Mouse (Mus musculus) cerebellum, adult 9-10 months (tissue): ENCODE measurements around the gene Tomm40l.

Experiments used
- DNase-seq: peaks from one replicate; pipeline ENCODE4 v3.0.0; 2022

Tomm40l gene

DNA sequence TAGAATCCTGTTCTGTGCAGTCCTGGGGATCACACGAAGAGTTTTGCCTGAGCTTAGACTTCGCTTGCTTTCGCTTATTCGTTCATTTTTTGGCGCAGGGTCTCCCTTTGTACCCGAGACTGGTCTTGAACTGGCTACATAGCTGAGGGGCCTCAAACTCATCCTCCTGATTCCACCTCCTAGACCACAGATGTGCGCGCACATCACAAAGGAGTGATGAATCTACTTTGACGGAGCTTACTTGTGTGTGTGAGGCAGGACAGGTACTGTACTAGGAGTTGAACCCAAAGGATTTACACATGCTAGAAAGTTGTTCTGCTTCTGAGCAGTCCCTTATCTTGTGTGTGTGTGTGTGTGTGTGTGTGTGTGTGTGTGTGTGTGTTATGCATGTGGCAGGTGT lies 31.5 kb downstream of the Tomm40l start:
- no peak for DNase-seq

DNA sequence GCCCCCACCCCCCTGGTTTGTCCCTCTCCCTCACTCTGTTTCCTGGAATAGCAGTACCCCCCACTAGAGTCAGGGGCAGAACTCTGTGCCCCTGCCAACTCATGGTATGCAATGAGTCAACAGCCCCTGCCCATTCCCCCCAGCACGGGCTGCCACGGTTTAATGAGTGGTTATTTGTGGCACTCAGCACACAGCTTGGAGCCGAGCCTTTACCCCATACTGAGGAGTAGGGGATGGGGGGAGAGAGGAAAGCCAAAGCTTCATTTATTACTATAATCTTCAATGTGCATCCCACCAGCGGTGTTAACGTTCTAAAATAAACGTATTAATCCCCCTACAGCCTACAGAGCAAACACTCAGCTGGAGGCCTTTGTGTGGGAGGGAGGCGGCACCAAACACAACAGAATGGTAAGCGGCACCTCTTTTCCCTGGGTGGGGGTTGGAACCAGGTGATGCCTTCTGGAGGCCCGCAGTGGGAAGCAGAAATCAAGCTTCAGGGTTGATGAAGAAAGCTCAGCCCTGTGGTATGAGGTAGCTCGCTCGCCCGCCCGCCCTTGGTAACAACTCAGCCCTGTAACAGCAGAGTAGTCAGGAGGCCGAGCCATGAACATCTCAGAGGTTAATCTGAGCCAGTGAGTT lies 32.7 kb downstream of the Tomm40l start:
- no peak for DNase-seq

DNA sequence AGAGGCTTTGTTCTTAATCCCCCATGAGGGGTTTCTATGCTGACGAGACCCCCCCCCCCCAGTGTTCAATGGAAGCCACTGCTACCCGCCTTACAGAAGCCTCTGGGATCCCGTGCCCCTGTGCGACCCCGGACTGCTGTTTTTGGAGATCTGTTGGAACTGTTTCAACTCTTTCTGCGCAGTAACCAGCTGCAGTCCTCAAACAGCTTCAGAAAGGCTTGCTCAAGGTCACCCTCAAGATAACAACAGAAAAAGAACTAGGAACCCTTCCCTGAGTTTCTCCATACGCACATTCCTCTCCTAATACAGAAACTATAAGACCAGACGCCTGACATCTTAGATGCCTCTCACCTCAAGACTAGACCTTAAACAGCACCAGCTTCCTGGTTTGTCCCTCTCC lies 33.3 kb downstream of the Tomm40l start:
- no peak for DNase-seq

DNA sequence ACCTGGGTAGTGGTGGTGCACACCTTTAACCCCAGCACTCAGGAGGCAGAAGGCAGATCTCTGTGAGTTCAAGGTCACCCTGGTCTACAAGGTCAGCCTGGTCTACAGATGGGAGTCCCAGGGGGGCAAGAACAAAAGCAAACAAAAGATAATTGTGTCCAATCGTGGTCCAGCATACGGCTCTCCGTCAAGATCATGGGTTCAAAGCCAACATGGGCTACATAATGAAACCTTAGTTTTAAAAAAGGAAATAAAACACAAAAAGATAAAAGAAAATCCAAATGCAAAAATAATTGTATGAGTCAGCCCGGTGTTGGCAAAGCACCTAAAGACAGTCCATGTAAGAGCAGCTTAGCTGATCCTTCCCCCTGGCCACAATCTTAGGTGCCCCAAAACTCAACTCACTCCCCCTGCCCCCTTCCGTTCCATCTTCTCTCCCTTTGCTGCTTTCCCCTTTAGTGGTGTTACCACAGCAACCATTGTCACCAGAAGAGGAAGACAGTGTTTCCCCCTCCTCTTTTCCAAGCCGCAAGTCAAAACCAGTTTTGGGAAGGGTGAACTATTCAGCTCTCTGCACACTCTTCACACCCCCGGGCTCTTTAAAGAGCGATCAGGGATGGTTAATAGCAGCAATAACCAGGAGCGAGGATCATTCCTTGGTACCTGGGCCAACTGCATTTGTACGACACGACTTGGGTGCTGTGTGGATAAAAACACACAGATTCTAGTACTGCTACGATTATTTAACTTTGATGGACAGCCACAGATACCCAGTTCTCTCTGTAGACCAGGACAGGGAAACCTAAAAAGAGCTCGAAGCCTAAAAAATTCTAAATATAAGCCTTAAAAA lies 34.2 kb downstream of the Tomm40l start:
- DNase-seq = no peak

- DNase-seq = no peak
Measured at GRCm38 (mm10) chr1:171185655-171186054, 36.7 kb downstream of the Tomm40l start.

DNA sequence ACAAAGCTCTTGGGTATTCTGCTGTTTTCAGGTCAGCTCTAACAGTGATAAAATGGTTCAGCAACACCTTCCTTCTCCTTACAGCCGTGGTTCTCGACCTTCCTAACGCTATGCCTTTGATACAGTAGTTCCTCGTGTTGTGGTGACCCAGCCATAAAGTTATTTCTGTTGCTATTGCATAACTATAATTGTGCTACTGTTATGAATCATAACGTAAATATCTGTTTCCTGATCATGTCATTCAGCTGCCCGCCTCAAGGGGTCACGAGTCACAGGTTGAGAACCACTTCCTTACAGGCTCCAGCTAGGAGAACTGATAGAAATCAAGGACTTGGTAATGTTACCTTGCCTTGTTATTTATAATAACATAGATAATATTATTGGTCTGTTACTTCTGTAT lies 38.0 kb downstream of the Tomm40l start:
- DNase-seq = no peak

DNA sequence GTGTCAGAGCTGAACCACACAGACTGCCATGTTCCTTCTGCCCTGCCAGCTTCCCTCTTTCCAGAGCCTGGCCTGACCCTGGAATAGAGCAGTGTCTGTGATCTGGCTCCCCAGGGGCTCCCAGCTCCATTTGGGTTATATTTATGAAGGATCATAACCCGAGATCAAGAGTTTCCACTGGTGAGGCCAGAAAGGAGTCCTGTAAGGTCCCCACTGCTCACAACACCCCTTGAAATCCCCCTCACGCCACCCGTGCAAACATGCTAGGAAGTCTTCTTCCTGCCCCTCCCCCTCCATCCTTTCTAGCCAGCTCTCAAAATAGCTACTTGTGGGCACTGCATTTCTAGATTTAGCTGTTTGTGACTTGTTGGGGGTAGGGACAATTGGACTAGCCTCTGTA lies 38.7 kb downstream of the Tomm40l start:
- DNase-seq = no peak

GRCm38 (mm10) chr1:171183025-171183424 lies 39.3 kb downstream of the Tomm40l start:
- DNase-seq = no peak

DNA sequence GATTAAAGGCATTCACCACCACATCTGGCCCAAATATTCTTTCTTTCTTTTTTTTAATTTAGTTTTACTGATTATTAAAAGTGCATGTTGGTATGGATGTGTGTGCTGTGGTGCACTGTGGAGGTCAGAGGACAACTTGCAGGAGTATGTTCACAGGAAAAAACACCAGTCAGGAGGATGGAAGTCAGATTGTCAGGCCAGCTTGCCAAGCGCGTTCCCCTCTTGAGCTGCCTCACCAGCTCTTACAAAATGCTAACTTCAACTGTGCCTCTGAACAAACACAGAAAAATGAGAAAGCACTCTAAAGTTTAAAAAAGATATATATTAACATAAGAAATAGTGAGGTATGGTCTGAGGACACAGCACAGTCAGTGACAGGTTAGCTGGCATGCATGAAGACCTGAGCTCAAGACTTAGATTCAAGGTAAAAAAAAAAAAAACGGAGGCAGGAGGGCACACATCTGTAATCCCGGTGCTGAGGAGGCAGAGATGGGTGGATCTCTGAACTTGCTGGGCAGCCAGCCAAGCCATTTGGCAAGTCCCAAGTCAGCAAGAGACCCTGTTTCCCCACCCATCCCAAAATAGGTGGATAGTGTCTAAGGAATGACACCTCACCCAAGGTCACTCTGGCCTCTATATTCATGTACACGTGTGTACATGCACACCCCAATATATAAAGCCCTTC lies 42.7 kb downstream of the Tomm40l start:
- no peak for DNase-seq

GRCm38 (mm10) chr1:171172779-171173178 lies 49.5 kb downstream of the Tomm40l start:
- DNase-seq = no peak

- DNase-seq = no peak
Measured at GRCm38 (mm10) chr1:171171138-171171537, 51.2 kb downstream of the Tomm40l start.

- DNase-seq = no peak
Measured at GRCm38 (mm10) chr1:171169913-171170312, 52.4 kb downstream of the Tomm40l start.

GRCm38 (mm10) chr1:171168906-171169305 lies 53.4 kb downstream of the Tomm40l start:
- no peak for DNase-seq
